Mouse (Mus musculus): Measurements from ENCODE around the gene Flvcr2.

DNA sequence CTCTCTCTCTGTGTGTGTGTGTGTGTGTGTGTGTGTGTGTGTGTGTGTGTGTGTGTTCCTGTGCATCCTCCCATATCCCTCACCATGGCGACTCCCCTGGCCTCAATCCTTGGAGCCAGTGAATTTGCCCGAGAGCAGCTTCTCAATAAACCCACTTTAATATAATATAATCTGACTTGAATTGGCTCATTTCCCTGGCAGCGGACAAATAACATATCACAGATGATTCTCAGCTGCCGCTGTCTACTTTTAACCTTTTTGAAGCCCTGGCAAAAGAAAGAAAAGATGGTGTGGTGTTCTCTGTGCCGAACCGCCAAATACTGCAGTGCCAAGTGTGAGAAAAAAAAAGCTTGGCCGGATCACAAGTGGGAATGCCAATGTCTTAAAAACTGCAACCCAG is 18.2 kb upstream of the Flvcr2 start:
- TF ChIP-seq CTCF (IDR thresholded peaks at IDR 0.05; ENCODE audit: low read depth) (no peak), EP300 (optimal IDR thresholded peaks at IDR 0.05) (no peak)

Measured in stomach, postnatal 0 days (tissue).